Mouse (Mus musculus) midbrain, postnatal 0 days (tissue): ENCODE results near the gene Smad3. TPM values are rescaled to one million over a fixed set of nuclear protein-coding genes. Genes with fewer than 3 reads are reported as not detected.
A peak's percentile ranks its signal among the peaks of the same experiment; 100 is the strongest.

Source experiments
- ATAC-seq: fragments of 200-750 bp; cut with Nextera tagmentation; 2 replicates; pipeline ENCODE4 v1.8.0; 2017; ENCODE audit warnings: moderate number of reproducible peaks, mild to moderate bottlenecking, moderate TSS enrichment, moderate library complexity; ENCODE audit not compliant: low FRiP score
- DNase-seq: peaks from one replicate; pipeline ENCODE4 v3.0.0-alpha.2; 2015; ENCODE audit warnings: low spot score
- H3K27ac ChIP-seq: fragments of 300-500 bp; sonication (generic); 2 replicates; pipeline ENCODE4 v1.5.1; 2014; ENCODE audit warnings: low read depth, mild to moderate bottlenecking, low read length, mixed read lengths
- H3K27me3 ChIP-seq: fragments of 300-500 bp; sonication (generic); 2 replicates; pipeline ENCODE4 v1.6.1; 2014; ENCODE audit warnings: low read length, control low read depth, mixed read lengths; ENCODE audit not compliant: insufficient read depth
- H3K36me3 ChIP-seq: fragments of 300-500 bp; sonication (generic); 2 replicates; pipeline ENCODE4 v1.6.1; 2014; ENCODE audit warnings: low read length, control low read depth, mixed read lengths; ENCODE audit not compliant: insufficient read depth
- H3K4me1 ChIP-seq: fragments of 300-500 bp; sonication (generic); 2 replicates; pipeline ENCODE4 v1.6.1; 2014; ENCODE audit warnings: mild to moderate bottlenecking, control low read depth, antibody characterized with exemption, low read length, mixed read lengths; ENCODE audit not compliant: insufficient read depth
- H3K4me2 ChIP-seq: fragments of 300-500 bp; sonication (generic); 2 replicates; pipeline ENCODE4 v1.6.1; 2014; ENCODE audit warnings: low read depth, mild to moderate bottlenecking, low read length, mixed read lengths; ENCODE audit not compliant: poor library complexity, severe bottlenecking
- H3K4me3 ChIP-seq: fragments of 300-500 bp; sonication (generic); 2 replicates; pipeline ENCODE4 v1.5.1; 2014; ENCODE audit warnings: low read depth, mild to moderate bottlenecking, low read length, moderate library complexity
- H3K9ac ChIP-seq: fragments of 300-500 bp; sonication (generic); replicated peaks from 2 replicates; pipeline ENCODE4 v1.6.1; 2014; ENCODE audit warnings: mild to moderate bottlenecking, low read length, moderate library complexity, mixed read lengths; ENCODE audit not compliant: poor library complexity, severe bottlenecking
- H3K9me3 ChIP-seq: fragments of 300-500 bp; sonication (generic); 2 replicates; pipeline ENCODE4 v1.6.1; 2016; ENCODE audit warnings: low read length, control low read depth
- CTCF ChIP-seq: IDR thresholded peaks from 2 replicates; pipeline ENCODE4 v1.5.1; 2016; ENCODE audit warnings: antibody characterized with exemption, mild to moderate bottlenecking
- WGBS: fragments of 180-500 bp; shearing (Covaris S2); extraction: QIAGEN DNeasy Blood & Tissue Kit; methylation state at CpG from one replicate; pipeline ENCODE4 v1.1.7; 2014; 5-methylcytosine and 5-hydroxymethylcytosine counted together
- polyA plus RNA-seq: library from polyadenylated mRNA; unstranded; fragments of >200 nt; fragmentation: Nextera tagmentation; extraction: Ambion mirVana; gene quantifications from 2 replicates; pipeline ENCODE4 v1.2.1, GENCODE M21; 2015
- total RNA-seq: library from RNA; depleted of rRNA; stranded (reverse); fragments of >200 nt; gene quantifications from 2 replicates; pipeline ENCODE4 v1.2.3, GENCODE M21; 2014

The Smad3 gene
- total and polyA plus RNA-seq, 2 experiments from 2014 or later = 4.0 to 20.6 TPM

DNA sequence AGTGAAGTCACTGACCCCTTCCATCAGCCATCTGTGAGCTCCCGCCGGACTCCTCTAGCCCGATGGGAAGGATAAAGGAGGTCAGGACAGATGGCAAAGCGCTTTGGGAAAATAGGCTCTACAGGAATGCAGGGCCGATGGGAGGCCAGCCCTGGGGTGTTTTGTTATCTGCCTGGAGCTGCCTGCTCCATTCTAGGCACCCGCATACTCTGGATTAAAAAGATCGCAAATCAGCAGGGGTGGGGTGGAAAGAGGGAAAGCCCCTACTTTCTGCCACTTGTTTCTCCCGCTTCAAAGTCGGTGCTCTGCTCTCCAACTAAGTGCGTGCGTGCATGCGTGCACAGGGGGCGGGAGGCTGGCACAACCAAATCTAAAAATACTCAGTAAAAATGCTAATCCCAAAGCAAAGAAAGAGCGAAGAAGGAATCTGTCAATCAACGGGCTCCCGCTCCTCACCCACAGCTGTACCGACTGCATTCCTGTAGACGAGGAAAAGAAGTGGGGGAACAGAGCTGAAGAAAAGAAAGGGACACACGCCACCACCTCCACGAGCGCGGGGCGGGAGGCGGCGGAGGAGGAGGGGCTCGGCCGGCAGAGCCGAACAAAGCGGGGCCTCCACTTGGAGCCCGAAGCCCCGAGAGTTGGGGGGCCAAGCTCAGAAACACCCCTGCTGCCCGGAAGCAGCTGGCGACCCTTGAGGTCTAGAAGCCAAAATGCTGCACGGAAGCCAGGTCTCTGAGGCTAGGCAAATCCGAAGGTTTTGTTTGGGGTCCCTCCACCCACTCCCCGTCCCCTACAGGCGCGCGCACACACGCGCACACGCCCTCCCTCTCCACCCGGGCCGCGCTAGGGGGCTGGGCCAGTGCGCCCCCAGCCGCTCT lies 973 bp downstream of the Smad3 start:
- H3K27ac ChIP-seq = peak overlapping the region; percentile 78
- peaks cover 9% of the 10 kb centered on the region for H3K4me1 ChIP-seq
- H3K9ac ChIP-seq = peak overlapping the region; percentile 58
- DNase-seq (no peak), ATAC-seq (0 out of 2 replicates have a peak, but pooled peaks have one; percentile 15)
- peak overlapping the region; percentile 99 for H3K4me2 ChIP-seq
- peak overlapping the region; percentile 69 for H3K4me3 ChIP-seq
- no peaks in the 10 kb centered on the region for H3K9me3 ChIP-seq
- TF ChIP-seq CTCF = no peak
- H3K36me3 ChIP-seq = no peaks in the 10 kb centered on the region
- no peaks in the 10 kb centered on the region for H3K27me3 ChIP-seq
- WGBS = 1% methylated on average over 44 of the region's 47 CpGs

DNA sequence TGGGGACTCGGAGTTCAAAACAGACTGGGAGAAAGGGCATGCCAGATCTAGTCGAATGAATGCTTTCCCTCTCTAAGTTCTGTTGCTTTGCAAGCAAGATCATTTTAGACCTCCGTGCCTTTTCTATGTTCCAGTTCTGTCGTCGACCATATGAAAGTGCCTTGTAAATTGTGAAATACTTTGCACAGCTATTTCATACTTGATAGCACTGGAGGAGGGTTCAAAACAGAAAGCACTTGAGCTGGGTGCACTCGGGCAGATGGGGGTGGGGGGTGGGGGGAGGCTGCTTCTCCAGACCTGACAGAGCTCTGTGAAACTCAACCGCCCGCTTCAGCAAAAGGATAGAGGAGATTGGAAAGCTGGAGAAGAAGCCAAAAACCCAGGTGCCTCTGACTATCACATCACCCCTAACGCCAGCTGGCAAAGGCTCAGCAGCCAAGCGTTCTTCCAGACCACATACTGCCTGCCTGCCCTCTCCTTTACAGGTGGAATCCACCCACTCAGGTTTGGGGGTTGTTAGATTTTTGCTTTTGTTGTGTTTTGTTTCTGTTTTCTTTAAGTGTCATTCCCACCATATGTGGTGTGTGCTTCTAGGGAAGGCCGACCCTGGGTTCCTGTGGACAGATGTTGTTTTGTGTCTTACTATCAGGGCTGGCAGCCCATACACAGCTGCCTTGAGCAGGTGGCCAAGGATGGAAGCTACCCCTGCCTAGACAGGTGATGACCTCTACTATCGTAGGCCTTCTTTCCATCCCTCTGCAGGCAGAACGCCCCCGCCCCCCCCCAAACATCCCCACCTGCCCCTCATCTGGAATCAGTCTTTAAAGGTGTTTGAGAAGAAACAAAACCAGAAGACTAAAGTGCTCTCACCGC lies 1.9 kb downstream of the Smad3 start:
- H3K4me1 ChIP-seq = peaks cover 9% of the 10 kb centered on the region
- no peaks in the 10 kb centered on the region for H3K27me3 ChIP-seq
- TF ChIP-seq CTCF = no peak
- H3K9ac ChIP-seq = no peak overlapping the region
- H3K4me3 ChIP-seq = peak overlapping the region; percentile 69
- DNase-seq (no peak), ATAC-seq (no peak)
- WGBS = 22% methylated on average over 15 of the region's 15 CpGs
- no peaks in the 10 kb centered on the region for H3K36me3 ChIP-seq
- no peaks in the 10 kb centered on the region for H3K9me3 ChIP-seq
- H3K4me2 ChIP-seq = peak overlapping the region; percentile 99
- H3K27ac ChIP-seq = no peak overlapping the region

DNA sequence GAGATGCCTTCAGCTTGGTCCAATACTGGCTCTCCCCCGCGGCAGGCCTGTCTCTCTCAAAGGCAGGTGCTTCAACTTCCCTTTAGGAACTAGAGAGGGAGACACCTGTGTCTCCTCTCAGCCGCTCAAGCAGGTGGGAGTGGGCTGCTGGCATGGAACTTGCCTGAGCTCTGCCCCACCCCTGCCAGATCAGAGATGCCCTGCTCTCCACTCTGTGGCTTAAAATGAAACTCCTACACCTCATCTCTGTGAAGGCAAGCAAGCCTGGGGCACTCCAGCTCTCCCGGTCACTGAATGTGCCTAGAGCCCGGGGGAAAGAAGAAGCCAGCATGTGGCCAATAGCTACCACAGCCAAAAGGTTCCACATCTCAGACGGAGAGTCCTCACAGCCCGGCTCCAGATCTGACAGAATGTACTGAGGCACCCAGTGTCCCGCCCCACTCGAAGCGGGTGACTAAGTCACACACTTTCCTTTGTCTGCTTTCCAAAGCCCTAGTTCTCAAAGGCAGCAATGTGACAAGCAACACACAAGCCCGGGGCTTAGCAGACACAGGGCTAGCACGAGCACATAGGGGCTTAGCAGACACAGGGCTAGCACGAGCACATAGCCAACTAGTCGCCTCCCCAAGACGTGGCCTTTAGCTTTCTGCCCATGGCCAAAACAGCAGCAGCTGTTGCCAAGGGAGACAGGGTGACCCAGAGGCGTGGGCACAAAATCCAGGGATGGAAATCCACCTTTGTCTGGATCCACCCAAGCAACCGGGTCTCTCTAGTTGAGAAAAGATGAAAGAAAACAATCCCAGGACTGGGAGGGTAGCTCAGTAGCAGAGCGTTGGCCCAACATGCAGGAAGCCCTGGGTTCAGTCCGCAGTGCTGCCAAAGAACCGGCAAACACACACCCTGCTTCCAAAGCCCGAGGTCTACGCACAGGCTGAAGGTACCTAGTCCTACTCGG lies 3.0 kb downstream of the Smad3 start:
- WGBS = 23% methylated on average over 23 of the region's 23 CpGs

DNA sequence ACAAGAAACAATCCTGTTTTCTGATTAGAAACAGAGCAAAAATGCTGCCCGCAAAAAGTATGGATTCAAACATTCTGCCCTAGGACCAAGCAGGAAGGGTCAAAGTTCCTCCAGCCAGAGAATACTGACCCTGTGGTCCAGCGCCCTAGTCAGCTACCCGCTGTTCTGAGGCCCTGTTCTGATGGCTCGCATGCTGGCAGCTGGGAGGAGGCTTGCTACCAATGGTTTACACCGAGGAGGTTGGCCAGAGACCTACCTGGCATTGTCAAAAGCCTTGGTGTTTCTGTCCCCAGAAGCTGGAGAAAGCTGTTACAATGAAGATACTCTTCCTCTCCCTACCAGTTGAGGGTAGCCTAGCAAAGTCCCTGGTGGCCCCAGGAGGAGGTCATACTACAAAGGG lies 3.8 kb downstream of the Smad3 start:
- no peak for TF ChIP-seq CTCF
- Histone ChIP-seq H3K4me2 (peak overlapping the region; percentile 99; the same call in 1 of the 2 replicates), H3K36me3 (no peaks in the 10 kb centered on the region), H3K27me3 (no peaks in the 10 kb centered on the region), H3K27ac (no peak overlapping the region), H3K4me3 (no peak overlapping the region), H3K9ac (no peak overlapping the region), H3K9me3 (no peaks in the 10 kb centered on the region), H3K4me1 (peaks cover 9% of the 10 kb centered on the region)
- DNase-seq = no peak
- 60% methylated on average over 5 of the region's 5 CpGs for WGBS
- ATAC-seq = no peak

More for the DNA sequence above, 3.0 kb downstream of the Smad3 start:
- Histone ChIP-seq H3K9me3 (no peaks in the 10 kb centered on the region), H3K36me3 (no peaks in the 10 kb centered on the region), H3K27ac (no peak overlapping the region), H3K27me3 (no peaks in the 10 kb centered on the region), H3K4me3 (peak overlapping the region; percentile 10), H3K4me2 (peak overlapping the region; percentile 99), H3K4me1 (peaks cover 9% of the 10 kb centered on the region), H3K9ac (0 out of 2 replicates have a peak overlapping the region, but pooled peaks have one; percentile 0)
- TF ChIP-seq CTCF = no peak
- DNase-seq = no peak
- ATAC-seq = no peak

DNA sequence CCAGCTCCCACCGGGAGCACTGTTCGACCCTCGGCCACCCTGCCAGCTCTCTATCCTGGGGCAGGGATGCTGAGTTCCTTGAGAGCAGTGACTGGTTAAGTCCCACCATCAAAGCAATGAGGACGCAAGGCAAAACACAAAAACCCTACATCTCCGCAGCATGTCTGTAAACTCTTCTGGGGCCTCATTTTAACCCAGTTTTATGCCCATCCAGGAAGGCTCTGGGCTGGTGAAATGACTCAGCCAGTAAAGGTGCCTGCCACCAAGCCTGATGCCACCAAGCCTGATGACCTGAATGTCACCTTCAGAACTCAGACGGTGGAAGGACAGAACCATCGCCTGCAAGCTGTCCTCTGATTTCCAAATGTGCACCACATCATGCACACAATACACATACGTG lies 4.4 kb downstream of the Smad3 start:
- no peaks in the 10 kb centered on the region for H3K9me3 ChIP-seq
- no peaks in the 10 kb centered on the region for H3K36me3 ChIP-seq
- H3K27me3 ChIP-seq = no peaks in the 10 kb centered on the region
- H3K27ac ChIP-seq = no peak overlapping the region
- H3K9ac ChIP-seq = no peak overlapping the region
- peaks cover 7% of the 10 kb centered on the region for H3K4me1 ChIP-seq
- WGBS = 82% methylated on average over 8 of the region's 8 CpGs
- no peak for ATAC-seq
- no peak overlapping the region for H3K4me2 ChIP-seq
- no peak for TF ChIP-seq CTCF
- DNase-seq = no peak
- no peak overlapping the region for H3K4me3 ChIP-seq
